9 mouse cellular contexts compared by ENCODE assay signal in the genomic region with DNA sequence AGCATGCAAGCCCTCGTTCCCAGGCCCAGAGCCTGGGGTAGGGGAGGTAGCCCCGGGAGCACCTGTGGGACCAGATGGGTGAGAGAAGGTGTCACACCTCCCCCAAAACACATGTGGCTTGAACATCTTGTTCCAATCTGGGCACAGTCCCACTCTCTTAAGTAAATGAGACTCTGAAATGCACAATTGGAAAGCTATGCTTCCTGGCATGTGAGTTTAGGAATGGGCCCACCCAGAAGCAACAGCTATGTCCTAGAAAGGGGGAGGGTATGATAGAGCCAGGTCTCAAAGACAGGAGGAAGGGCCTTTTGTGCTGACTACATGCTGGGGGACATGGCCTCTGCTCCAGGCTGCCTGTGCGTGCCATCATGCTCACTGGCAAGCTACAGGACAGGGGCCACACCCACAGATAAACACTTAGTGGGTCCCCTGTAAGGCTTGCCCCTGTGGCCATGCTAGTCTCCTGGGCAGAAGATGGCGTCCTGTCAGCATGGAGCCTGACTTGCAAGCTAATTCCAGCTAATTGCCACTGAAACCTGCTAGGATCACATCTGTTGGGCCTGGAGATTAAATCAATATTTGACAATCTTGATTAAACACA.
DNase-seq lines count a peak whose midpoint lies in the region; ATAC-seq and TF ChIP-seq lines count a peak whose summit lies in the region.
"Had no signal": no experiment of that assay in that cellular context is flagged by ENCODE, and none has a peak within 500 bp of the region (broad histone marks: within the 10 kb centered on the region; RNA-seq: fewer than 3 reads in every experiment).

No protein-coding gene starts in this region.

- no peak for TF ChIP-seq POLR2A in thymus, adult 2 months (IDR thresholded peaks at IDR 0.05; ENCODE audit: control insufficient read depth, extremely low read depth, insufficient read depth, low read length, poor library complexity)

- TF ChIP-seq CTCF in thymus, adult 2 months (IDR thresholded peaks at IDR 0.05; ENCODE audit: borderline replicate concordance, control insufficient read depth, extremely low read depth, insufficient read depth, low read length, poor library complexity): no peak
- TF ChIP-seq CTCF in midbrain, postnatal 0 days (IDR thresholded peaks at IDR 0.05): no peak

- H3K27ac ChIP-seq in thymus, adult 2 months (ENCODE audit: control insufficient read depth, insufficient read depth, low read length): no peak overlapping the region
- peak overlapping the region; percentile 58 for H3K27ac ChIP-seq in intestine, embryonic 16.5 days (ENCODE audit: low read length)
- H3K27ac ChIP-seq in midbrain, postnatal 0 days (ENCODE audit: low read depth, low read length): no peak overlapping the region
- H3K27ac ChIP-seq in liver, embryonic 11.5 days (ENCODE audit: low read depth, low read length): no peak overlapping the region

- H3K27me3 ChIP-seq in thymus, adult 2 months (ENCODE audit: control insufficient read depth, insufficient read depth, low read length): no peaks in the 10 kb centered on the region
- H3K27me3 ChIP-seq in intestine, embryonic 16.5 days (replicated peaks; ENCODE audit: control insufficient read depth, insufficient read depth, low read length): no peaks in the 10 kb centered on the region
- H3K27me3 ChIP-seq in midbrain, postnatal 0 days (ENCODE audit: insufficient read depth, low read length): no peaks in the 10 kb centered on the region
- H3K27me3 ChIP-seq in liver, embryonic 11.5 days (replicated peaks; ENCODE audit: control insufficient read depth, insufficient read depth, low read length): no peaks in the 10 kb centered on the region

- DNase-seq in thymus, adult 2 months: peak; percentile 16
- no peak for DNase-seq in thymus, adult 18-20 months
- DNase-seq in midbrain, postnatal 0 days (ENCODE audit: low spot score): peak; percentile 52
- DNase-seq in adrenal gland, adult 2 months: no peak
- DNase-seq in frontal cortex, adult 2 months (ENCODE audit: extremely low spot score in 1 of 2, low spot score in 1 of 2): no peak
- DNase-seq in gastrocnemius, postnatal 25 days: no peak
- DNase-seq in liver, embryonic 11.5 days (ENCODE audit: low spot score): no peak
- DNase-seq: spleen, adult 18-20 months had no signal

- H3K4me2 ChIP-seq in intestine, embryonic 16.5 days (ENCODE audit: low read depth, low read length): no peak overlapping the region
- H3K4me2 ChIP-seq in midbrain, postnatal 0 days (ENCODE audit: low read depth, low read length, poor library complexity, severe bottlenecking): no peak overlapping the region
- no peak overlapping the region for H3K4me2 ChIP-seq in liver, embryonic 11.5 days

- H3K9ac ChIP-seq in intestine, embryonic 16.5 days (ENCODE audit: low read depth, low read length): 0 out of 2 replicates have a peak overlapping the region, but pooled peaks have one; percentile 10
- H3K9ac ChIP-seq in midbrain, postnatal 0 days (replicated peaks; ENCODE audit: low read length, poor library complexity, severe bottlenecking): 0 out of 2 replicates have a peak overlapping the region, but pooled peaks have one; percentile 8
- no peak overlapping the region for H3K9ac ChIP-seq in liver, embryonic 11.5 days (ENCODE audit: low read depth, low read length)

- no peaks in the 10 kb centered on the region for H3K9me3 ChIP-seq in intestine, embryonic 16.5 days (ENCODE audit: control insufficient read depth, low read length)
- no peaks in the 10 kb centered on the region for H3K9me3 ChIP-seq in midbrain, postnatal 0 days (ENCODE audit: low read length)
- H3K9me3 ChIP-seq in liver, embryonic 11.5 days (ENCODE audit: control insufficient read depth, low read length): no peaks in the 10 kb centered on the region

- WGBS in thymus, adult 2 months: 83% methylated on average over 4 of the region's 4 CpGs
- WGBS in intestine, embryonic 16.5 days: 46% methylated on average over 4 of the region's 4 CpGs
- WGBS in midbrain, postnatal 0 days: 65% methylated on average over 4 of the region's 4 CpGs
- WGBS in liver, embryonic 11.5 days: 64% methylated on average over 4 of the region's 4 CpGs

- H3K4me1 ChIP-seq in thymus, adult 2 months (replicated peaks; ENCODE audit: control insufficient read depth, insufficient read depth, low read length): peaks cover 29% of the 10 kb centered on the region
- H3K4me1 ChIP-seq in intestine, embryonic 16.5 days (ENCODE audit: control insufficient read depth, insufficient read depth, low read length): peaks cover 32% of the 10 kb centered on the region
- no peaks in the 10 kb centered on the region; the same call in 1 of the 2 replicates for H3K4me1 ChIP-seq in midbrain, postnatal 0 days (ENCODE audit: insufficient read depth, low read length)
- H3K4me1 ChIP-seq in liver, embryonic 11.5 days (replicated peaks; ENCODE audit: control insufficient read depth, insufficient read depth, low read length): peaks cover 6% of the 10 kb centered on the region; the same call in 1 of the 2 replicates

- H3K4me3 ChIP-seq in thymus, adult 2 months (ENCODE audit: control insufficient read depth, insufficient read depth, low read length): no peak overlapping the region
- no peak overlapping the region for H3K4me3 ChIP-seq in intestine, embryonic 16.5 days (ENCODE audit: low read length)
- H3K4me3 ChIP-seq in midbrain, postnatal 0 days (ENCODE audit: low read depth, low read length): no peak overlapping the region
- H3K4me3 ChIP-seq in liver, embryonic 11.5 days (ENCODE audit: low read depth, low read length): no peak overlapping the region

- H3K36me3 ChIP-seq in thymus, adult 2 months (ENCODE audit: control insufficient read depth, insufficient read depth, low read length): no peaks in the 10 kb centered on the region
- H3K36me3 ChIP-seq in intestine, embryonic 16.5 days (ENCODE audit: control insufficient read depth, insufficient read depth, low read length): no peaks in the 10 kb centered on the region
- no peaks in the 10 kb centered on the region for H3K36me3 ChIP-seq in midbrain, postnatal 0 days (ENCODE audit: insufficient read depth, low read length)
- H3K36me3 ChIP-seq in liver, embryonic 11.5 days (ENCODE audit: control insufficient read depth, insufficient read depth, low read length): no peaks in the 10 kb centered on the region

- ATAC-seq in intestine, embryonic 16.5 days: peak; percentile 65
- no peak for ATAC-seq in midbrain, postnatal 0 days (ENCODE audit: low FRiP score)
- no peak; the same call in 1 of the 2 replicates for ATAC-seq in liver, embryonic 11.5 days (replicated peaks; ENCODE audit: low FRiP score)

Comparison
In these comparisons a context has a peak if more than half of its experiments do, and no peak if none do; other contexts are left out.
1. DNase-seq: peak in thymus, adult 2 months (single experiment) and midbrain, postnatal 0 days (single experiment); none in thymus, adult 18-20 months (0 of 2), adrenal gland, adult 2 months (single experiment), frontal cortex, adult 2 months (0 of 2), gastrocnemius, postnatal 25 days (single experiment) and liver, embryonic 11.5 days (single experiment).